Mouse (Mus musculus): ENCODE data around the gene Kctd20.
A peak's percentile ranks its signal among the peaks of the same experiment; 100 is the strongest.

Gene Kctd20

GRCm38 (mm10) chr17:28951831-28952799 lies at the start of gene Kctd20:
Gene Kctd20 (plus strand): TSS chr17:28951950.
- peak; percentile 84 for DNase-seq (ENCODE audit: low spot score)

GRCm38 (mm10) chr17:28904546-28905376 lies 47.0 kb upstream of the Kctd20 start:
- peak; percentile 59 for DNase-seq (ENCODE audit: low spot score)

GRCm38 (mm10) chr17:28905377-28905916 lies 46.3 kb upstream of the Kctd20 start:
- DNase-seq (ENCODE audit: low spot score), result no peak

GRCm38 (mm10) chr17:28907959-28908358 lies 43.8 kb upstream of the Kctd20 start:
- peak; percentile 45 for DNase-seq (ENCODE audit: low spot score)

- no peak for DNase-seq (ENCODE audit: low spot score)
These were observed 42.4 kb upstream of the Kctd20 start for GRCm38 (mm10) chr17:28909252-28909941.

- no peak for DNase-seq (ENCODE audit: low spot score)
These were observed 41.6 kb upstream of the Kctd20 start for GRCm38 (mm10) chr17:28910139-28910538.

GRCm38 (mm10) chr17:28913200-28913599 lies 38.5 kb upstream of the Kctd20 start:
- DNase-seq (ENCODE audit: low spot score), result no peak

- no peak for DNase-seq (ENCODE audit: low spot score)
These were observed 37.8 kb upstream of the Kctd20 start for GRCm38 (mm10) chr17:28913940-28914339.

- DNase-seq (ENCODE audit: low spot score), result no peak
These were observed 36.6 kb upstream of the Kctd20 start, which contains the start of gene 4930539E08Rik for GRCm38 (mm10) chr17:28915060-28915628. Gene 4930539E08Rik (minus strand): TSS chr17:28915324.

- no peak for DNase-seq (ENCODE audit: low spot score)
These were observed 35.2 kb upstream of the Kctd20 start for GRCm38 (mm10) chr17:28916520-28916919.

GRCm38 (mm10) chr17:28921086-28921485 lies 30.7 kb upstream of the Kctd20 start:
- DNase-seq (ENCODE audit: low spot score), result no peak

- no peak for DNase-seq (ENCODE audit: low spot score)
These were observed 29.7 kb upstream of the Kctd20 start for GRCm38 (mm10) chr17:28922096-28922495.

- DNase-seq (ENCODE audit: low spot score), result no peak
These were observed 26.7 kb upstream of the Kctd20 start for GRCm38 (mm10) chr17:28924957-28925595.

- DNase-seq (ENCODE audit: low spot score), result peak; percentile 72
These were observed 25.4 kb upstream of the Kctd20 start for GRCm38 (mm10) chr17:28926380-28926779.

GRCm38 (mm10) chr17:28926866-28927635 lies 24.7 kb upstream of the Kctd20 start:
- DNase-seq (ENCODE audit: low spot score), result no peak

GRCm38 (mm10) chr17:28928004-28928403 lies 23.7 kb upstream of the Kctd20 start:
- DNase-seq (ENCODE audit: low spot score), result no peak

- no peak for DNase-seq (ENCODE audit: low spot score)
These were observed 22.4 kb upstream of the Kctd20 start for GRCm38 (mm10) chr17:28929369-28929768.

- DNase-seq (ENCODE audit: low spot score), result no peak
These were observed 21.2 kb upstream of the Kctd20 start for GRCm38 (mm10) chr17:28930392-28931074.

- DNase-seq (ENCODE audit: low spot score), result no peak
These were observed 20.1 kb upstream of the Kctd20 start for GRCm38 (mm10) chr17:28931436-28932211.

Data from left cerebral cortex, adult 11 months (tissue).